Mouse (Mus musculus): ENCODE data around the gene Gm15023. TPM values are rescaled to one million over a fixed set of nuclear protein-coding genes. Genes with fewer than 3 reads are reported as not detected.
"Not testable (repeated sequence)": the region's sequence is repeated elsewhere in the genome, so short reads cannot be mapped to it uniquely, and the experiment has no call there.

Gene Gm15023
- total RNA-seq (2021): not detected
- long read RNA-seq, experiment 1: 0 reads
- long read RNA-seq, experiment 2: 0 reads

GRCm38 (mm10) chrX:135177532-135177931 lies at the start of gene Gm15023:
Gm15023 (minus strand) TSS chrX:135177632.
- DNase-seq: not testable (repeated sequence)

- DNase-seq: no peak
Measured at GRCm38 (mm10) chrX:135210436-135211221, 33.2 kb upstream of the Gm15023 start, which contains the start of gene Tceal6. Tceal6 (minus strand) TSS chrX:135210687.

GRCm38 (mm10) chrX:135209773-135210435 lies 32.5 kb upstream of the Gm15023 start:
- not testable (repeated sequence) for DNase-seq

- not testable (repeated sequence) for DNase-seq
Measured at GRCm38 (mm10) chrX:135189924-135190323, 12.5 kb upstream of the Gm15023 start.

GRCm38 (mm10) chrX:135188661-135189060 lies 11.2 kb upstream of the Gm15023 start:
- DNase-seq: not testable (repeated sequence)

Other genes starting within 250 kb of the Gm15023 start
- gene Nxf2, start 212.9 kb downstream of the Gm15023 start, total RNA-seq (2021): under 1 TPM; 0.15 to 0.18 TPM
- gene Zmat1, start 168.4 kb downstream of the Gm15023 start, total RNA-seq (2021): 1 to 10 TPM; 5.7 to 8.4 TPM
- 1 to 10 TPM in 1 of 2 experiments, under 1 TPM in 1; 0.54 to 3.6 TPM for gene Tceal6, start 33.1 kb upstream of the Gm15023 start, total RNA-seq (2021)
- not detected for gene Pramel3, start 124.7 kb upstream of the Gm15023 start, total RNA-seq (2021)
- not detected for gene Gm5128, start 195.7 kb upstream of the Gm15023 start, total RNA-seq (2021)